Mouse (Mus musculus) retina, postnatal 1 day (tissue): ENCODE results near the gene Il1rapl2.

Experiments
- DNase-seq: peaks from one replicate; pipeline ENCODE4 v3.0.0-alpha.2; 2012

Gene Il1rapl2

GRCm38 (mm10) chrX:137570321-137571195, at the start of gene Il1rapl2:
Gene Il1rapl2 (plus strand): TSS chrX:137570608.
- DNase-seq: peak; percentile 37

DNA sequence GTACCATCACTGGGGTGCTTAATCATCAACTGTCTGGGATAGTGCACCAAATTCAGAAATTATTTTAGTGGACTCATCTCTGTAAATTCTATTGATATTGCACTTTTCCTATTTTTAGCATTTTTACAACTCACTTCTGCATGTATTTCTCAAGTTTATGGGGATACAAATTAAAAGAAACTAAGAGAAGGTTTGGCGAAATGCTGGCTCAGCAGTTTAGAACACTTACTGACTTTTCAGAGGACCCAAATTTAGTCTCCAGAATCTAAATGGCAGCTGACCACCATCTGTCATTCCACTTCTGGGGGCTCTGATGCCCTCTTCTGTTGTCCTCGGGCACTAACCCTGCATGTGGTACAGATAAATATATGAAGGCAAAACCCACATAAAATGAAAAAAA, 22.1 kb upstream of the Il1rapl2 start:
- DNase-seq: no peak

GRCm38 (mm10) chrX:137569472-137570188, 778 bp upstream of the Il1rapl2 start:
- peak; percentile 30 for DNase-seq

DNA sequence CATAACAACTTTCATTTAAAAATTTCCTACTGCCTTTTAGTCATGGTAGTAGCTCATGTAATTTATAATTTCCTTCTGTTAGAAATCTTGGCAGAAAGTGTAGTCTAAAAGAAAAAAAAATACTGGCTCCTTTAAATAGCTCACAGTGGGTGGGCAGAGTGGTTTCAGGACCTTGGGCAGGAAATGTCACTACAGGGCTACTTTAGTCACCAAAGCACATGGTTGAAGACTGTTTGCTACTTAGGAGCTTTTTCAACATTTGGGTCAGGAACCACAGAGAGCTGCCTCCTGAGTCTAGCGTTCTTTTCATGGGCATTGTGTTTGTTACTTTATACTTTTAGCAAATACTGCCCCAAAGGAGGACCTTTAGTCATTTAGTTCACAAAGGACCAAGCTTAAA, 12.2 kb downstream of the Il1rapl2 start:
- DNase-seq: no peak

- no peak for DNase-seq
Measured at GRCm38 (mm10) chrX:137620697-137621096, 50.3 kb downstream of the Il1rapl2 start.

GRCm38 (mm10) chrX:137667011-137667410, 96.6 kb downstream of the Il1rapl2 start:
- DNase-seq: peak; percentile 39

DNA sequence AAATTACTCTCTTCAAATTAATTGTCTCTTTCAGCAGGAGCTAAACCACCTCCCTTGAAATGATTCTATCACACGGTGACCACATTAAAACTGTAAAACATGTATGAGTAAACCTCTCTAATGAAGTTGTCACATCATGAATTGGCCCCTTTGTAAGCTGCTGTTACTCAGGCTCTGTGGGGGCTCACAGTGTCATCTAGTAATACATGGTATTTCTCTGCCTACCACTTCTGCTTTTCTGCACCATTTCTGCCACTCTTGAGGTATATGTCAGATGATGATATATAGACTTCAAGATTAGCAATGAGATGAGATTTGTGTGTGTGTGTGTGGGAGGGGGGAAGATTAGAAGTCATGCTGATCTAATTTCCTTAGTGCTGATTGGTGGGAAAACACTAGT, 117.6 kb downstream of the Il1rapl2 start:
- no peak for DNase-seq

DNA sequence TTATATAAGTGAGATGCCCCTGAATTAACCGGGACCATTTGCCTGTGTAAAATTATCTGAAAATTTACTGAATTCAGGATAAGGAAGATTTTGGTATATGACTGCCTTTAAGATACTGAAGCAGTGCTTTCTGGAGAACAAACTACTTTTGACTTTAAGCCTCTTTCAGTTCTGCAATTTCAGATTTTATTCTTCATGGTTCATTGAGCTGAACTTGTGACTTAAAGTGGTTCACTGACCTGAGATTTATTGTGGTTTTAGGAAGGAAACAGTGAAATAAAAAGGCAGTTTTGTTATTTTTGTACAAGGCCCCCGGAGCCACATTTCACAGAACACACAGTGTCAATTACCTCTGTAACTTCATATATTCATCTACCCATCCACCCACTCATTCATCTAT, 129.6 kb downstream of the Il1rapl2 start:
- no peak for DNase-seq

- DNase-seq: peak; percentile 0
Measured at GRCm38 (mm10) chrX:137755537-137755936, 185.1 kb downstream of the Il1rapl2 start.

DNA sequence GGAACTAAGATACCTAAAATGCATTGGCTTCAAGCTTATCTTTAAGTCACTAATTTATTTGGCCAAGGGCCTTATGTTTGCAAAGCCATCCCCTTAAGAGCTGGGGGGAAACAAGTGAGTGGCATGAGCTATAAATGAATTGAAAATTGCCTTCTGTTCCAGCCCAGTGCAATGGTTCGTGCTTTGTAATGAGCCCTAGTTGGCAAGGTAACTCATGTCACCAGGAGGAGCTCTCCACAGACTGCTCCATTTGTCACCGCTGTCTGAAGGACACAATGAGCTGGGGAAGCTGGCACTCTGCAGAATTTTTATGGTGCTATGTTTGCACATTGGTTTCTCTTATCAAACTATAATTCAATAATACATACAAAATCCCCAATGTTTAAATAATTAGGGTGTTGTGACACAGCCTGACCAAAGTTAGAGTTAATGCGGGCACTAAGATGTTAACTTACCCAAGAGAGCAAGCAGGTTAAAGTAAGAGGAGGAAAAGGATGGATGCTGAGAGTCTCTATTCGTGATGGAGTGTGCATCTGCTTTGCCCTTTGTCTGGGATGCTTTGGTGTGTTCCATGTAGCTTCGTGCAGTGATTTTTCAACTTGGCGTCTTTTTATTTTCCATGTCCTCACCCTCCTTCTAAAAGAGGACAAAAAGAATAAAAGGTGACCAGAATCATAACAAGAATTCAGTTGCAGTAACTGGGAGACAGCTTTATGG, 235.2 kb downstream of the Il1rapl2 start:
- DNase-seq: peak; percentile 0

DNA sequence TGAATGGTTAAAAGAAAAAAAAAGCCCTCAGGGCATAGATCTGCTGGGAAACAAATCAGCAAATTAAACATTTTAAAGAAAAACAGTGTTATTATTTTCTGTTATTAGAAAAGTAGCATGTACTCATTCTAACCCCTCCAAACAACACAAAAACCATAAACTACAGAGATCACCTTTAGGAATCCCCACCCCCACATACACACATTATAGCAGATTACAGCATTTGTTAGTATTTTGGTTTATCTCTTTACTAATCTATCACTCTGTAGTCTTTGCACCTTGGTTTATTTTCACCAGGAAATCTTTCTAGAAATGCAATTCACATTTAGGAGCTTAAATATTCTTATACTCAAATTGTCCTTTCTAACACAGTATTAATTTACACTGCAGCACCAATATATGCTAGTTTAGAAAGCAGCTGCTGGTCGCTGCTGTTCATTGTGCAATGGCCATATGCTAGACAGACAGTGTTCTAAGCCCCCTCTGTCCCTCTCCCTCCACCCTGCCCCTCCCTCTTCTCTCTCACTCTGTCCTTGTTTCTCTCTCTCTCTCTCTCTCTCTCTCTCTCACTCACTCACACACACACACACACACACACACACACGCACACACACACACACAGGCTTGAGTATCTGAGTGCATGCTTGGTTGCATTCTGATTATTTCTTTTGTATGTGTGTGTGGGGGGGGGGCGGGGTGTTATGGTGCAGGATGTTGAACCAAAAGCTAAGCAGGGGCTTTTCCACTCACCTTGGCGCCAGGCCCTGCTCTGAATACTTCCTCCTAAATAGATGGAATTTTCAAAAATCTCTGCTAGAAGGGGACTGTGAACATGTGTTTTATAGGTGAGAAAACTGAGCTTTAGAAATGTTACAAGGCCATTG, 236.1 kb downstream of the Il1rapl2 start:
- peak; percentile 45 for DNase-seq

DNA sequence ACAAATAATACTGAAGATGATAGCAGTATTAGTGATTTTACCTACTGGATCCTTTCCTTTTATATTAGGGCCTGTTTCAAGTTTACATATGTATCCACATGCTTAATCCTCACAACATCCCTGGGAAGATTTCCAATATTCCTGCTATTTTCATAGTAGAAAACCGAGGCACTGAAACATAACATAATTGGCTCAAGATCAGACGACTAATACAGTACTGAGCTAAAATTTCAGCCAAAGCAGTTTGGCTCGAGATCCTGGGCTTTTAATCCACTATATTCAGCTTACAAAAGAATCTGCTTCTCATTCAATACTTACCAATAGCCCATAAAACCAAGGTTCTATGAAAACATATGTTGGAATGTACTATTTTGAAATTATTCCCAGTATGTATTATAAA, 239.1 kb downstream of the Il1rapl2 start:
- DNase-seq: no peak

GRCm38 (mm10) chrX:137812151-137812550, 241.7 kb downstream of the Il1rapl2 start:
- no peak for DNase-seq

DNA sequence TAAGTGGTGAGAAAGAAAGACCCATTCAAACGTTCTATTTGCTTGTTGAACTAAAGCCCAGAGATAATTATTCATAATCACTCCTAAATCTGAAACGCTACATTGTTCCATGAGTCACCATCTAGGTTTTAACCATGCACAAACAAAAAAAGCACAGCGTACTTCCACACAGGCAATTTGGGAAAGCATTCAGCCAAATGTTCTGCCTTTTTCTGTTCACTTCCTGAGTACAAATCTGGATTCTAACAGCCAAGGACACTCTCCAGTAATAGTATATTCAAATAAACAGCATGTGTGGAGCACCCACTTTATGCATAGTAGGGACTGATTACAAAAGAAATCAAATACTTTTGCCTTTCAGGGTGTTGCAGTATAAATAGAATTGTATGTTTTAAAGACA, 278.5 kb downstream of the Il1rapl2 start:
- DNase-seq: no peak

- DNase-seq: no peak
Measured at GRCm38 (mm10) chrX:137923490-137923889, 353.1 kb downstream of the Il1rapl2 start.

GRCm38 (mm10) chrX:137926835-137927234, 356.4 kb downstream of the Il1rapl2 start:
- no peak for DNase-seq

DNA sequence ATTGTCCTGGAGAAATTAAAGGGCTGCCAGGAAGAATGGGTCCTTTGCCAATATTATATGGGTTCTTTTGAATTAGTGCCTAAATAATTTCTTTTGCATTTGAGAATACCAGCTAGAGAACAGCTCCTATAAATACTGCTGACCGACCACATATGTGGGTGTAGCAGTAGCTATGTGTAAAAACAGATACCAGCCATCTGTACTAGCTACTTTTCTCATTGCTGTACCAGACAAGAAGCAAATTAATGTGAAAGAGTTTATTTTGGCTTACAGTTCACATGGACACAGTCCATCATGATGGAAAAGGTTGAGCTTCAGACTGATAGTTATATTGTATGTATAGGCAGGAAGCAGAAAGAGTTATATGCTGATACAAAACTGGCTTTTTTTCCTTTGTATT, 377.3 kb downstream of the Il1rapl2 start:
- DNase-seq: no peak

GRCm38 (mm10) chrX:137971306-137971705, 400.9 kb downstream of the Il1rapl2 start:
- DNase-seq: peak; percentile 0

- DNase-seq: no peak
Measured at GRCm38 (mm10) chrX:138043113-138043512, 472.7 kb downstream of the Il1rapl2 start.

DNA sequence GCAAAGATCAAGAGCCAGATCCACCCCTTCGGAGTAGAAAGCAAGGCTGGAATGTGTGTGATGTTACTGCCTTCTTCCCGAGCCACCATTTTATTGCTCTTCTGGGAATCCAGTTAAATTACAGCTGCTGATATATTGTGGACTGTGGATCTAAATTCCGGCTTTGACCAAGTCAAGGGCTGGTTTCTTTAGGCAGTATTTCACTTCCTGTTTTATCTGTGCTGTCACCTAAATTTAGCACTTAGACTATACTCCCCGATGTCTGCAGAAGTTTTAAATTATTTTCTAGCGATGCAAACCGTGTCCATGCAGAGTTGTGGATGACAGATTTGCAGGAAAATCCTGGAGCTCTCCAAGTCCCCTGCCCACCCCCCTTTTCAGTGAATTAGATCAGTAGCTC, 533.5 kb downstream of the Il1rapl2 start:
- DNase-seq: no peak

DNA sequence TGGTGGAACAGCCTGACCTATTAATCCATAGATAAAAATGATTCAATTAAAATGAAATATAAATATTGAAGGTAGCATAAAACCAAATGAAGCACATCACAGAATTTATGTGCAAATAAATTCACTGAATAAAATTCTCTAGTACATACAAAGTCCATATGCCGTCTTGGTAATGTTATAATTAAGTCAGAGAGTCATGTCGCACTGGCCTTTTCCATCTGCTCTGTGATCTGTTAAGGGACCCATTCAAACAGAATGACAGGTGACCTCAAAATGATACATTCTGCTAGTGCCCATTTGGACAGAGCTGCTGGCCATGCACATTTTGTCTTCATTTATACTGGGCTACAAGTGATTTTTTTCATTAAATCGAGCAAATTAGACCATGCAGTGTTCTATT, 534.3 kb downstream of the Il1rapl2 start:
- no peak for DNase-seq

- peak; percentile 22 for DNase-seq
Measured at GRCm38 (mm10) chrX:138170146-138170545, 599.7 kb downstream of the Il1rapl2 start.
